ENCODE assay signal across 21 mouse cellular contexts in the genomic region with DNA sequence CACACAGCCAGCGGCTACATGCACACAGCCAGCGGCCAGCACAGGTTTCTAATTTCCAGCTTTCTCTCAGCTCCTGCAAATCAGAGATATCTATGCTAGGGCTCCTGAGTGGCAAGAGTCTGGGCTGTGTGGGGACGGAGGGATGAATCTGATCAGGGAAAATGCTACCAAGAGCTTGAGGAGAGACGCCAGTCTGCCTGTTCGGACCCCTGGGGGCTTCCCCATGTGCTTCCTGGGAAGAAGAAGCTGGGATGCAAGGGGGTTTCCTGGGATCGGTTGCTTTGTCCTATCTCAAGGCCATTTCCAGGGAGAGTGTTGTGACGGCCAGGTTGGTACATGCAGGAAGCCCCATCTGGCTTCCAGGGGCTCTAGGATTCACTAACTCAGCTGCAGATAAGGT. TPM values are rescaled to one million over a fixed set of nuclear protein-coding genes. Genes with fewer than 3 reads are reported as not detected.
"Had no signal": no experiment of that assay in that cellular context is flagged by ENCODE, and none has a peak within 500 bp of the region (broad histone marks: within the 10 kb centered on the region; RNA-seq: fewer than 3 reads in every experiment).

No protein-coding gene starts in this region.

- H3K27ac ChIP-seq: neural tube, embryonic 13.5 days; neural tube, embryonic 15.5 days; stomach, embryonic 15.5 days; stomach, postnatal 0 days had no signal

- H3K4me2 ChIP-seq: neural tube, embryonic 13.5 days; neural tube, embryonic 15.5 days; stomach, embryonic 15.5 days had no signal

- H3K27me3 ChIP-seq: neural tube, embryonic 13.5 days; neural tube, embryonic 15.5 days; stomach, embryonic 15.5 days had no signal

- H3K9me3 ChIP-seq: neural tube, embryonic 13.5 days; neural tube, embryonic 15.5 days; stomach, embryonic 15.5 days had no signal

- H3K4me1 ChIP-seq: neural tube, embryonic 13.5 days; neural tube, embryonic 15.5 days; stomach, embryonic 15.5 days had no signal

- DNase-seq: retina, postnatal 1 day; right cerebral cortex, adult 18-20 months; right cerebral cortex, postnatal 14 days; right cerebral cortex, postnatal 25 days; right cerebral cortex, postnatal 4 days; spleen, adult 18-20 months; thymus, adult 18-20 months; thymus, adult 2 months; thymus, postnatal 14 days; thymus, postnatal 25 days; thymus, postnatal 36 days; thymus, postnatal 4 days had no signal

- H3K9ac ChIP-seq: neural tube, embryonic 13.5 days; neural tube, embryonic 15.5 days; stomach, embryonic 15.5 days had no signal

- H3K4me3 ChIP-seq: neural tube, embryonic 13.5 days; neural tube, embryonic 15.5 days; stomach, embryonic 15.5 days had no signal

- H3K36me3 ChIP-seq: neural tube, embryonic 13.5 days; neural tube, embryonic 15.5 days; stomach, embryonic 15.5 days had no signal

RNA-seq across cellular contexts. Expression of a gene that starts 12.8 kb away (rescaled TPM):
- polyA plus RNA-seq: neural tube, embryonic 13.5 days; neural tube, embryonic 14.5 days; neural tube, embryonic 15.5 days; small intestine, adult 2 months; stomach, embryonic 14.5 days had no signal

RNA-seq across cellular contexts. Expression of a gene that starts 13.6 kb away (rescaled TPM):
- polyA plus RNA-seq: stomach, embryonic 14.5 days had no signal

RNA-seq across cellular contexts. Expression of a gene that starts 35.4 kb away (rescaled TPM):
- total RNA-seq: neutrophil, adult 5-6 weeks had no signal
- polyA plus RNA-seq: small intestine, adult 2 months had no signal

RNA-seq across cellular contexts. Expression of a gene that starts 41.2 kb away (rescaled TPM):
- polyA plus RNA-seq: neural tube, embryonic 13.5 days; neural tube, embryonic 14.5 days; neural tube, embryonic 15.5 days; stomach, embryonic 14.5 days; testis, adult 2 months had no signal
